Mouse (Mus musculus) liver, postnatal 0 days (tissue): ENCODE measurements around the gene Setd1a.

ENCODE experiments used
- CTCF ChIP-seq: sonication (generic); IDR thresholded peaks from 2 replicates; pipeline ENCODE4 v1.5.1; 2016; ENCODE audit warnings: antibody characterized with exemption, low read depth
- EP300 ChIP-seq: IDR thresholded peaks from 2 replicates; pipeline ENCODE4 v1.6.1; 2016; ENCODE audit warnings: antibody characterized with exemption, low read depth, mild to moderate bottlenecking

DNA sequence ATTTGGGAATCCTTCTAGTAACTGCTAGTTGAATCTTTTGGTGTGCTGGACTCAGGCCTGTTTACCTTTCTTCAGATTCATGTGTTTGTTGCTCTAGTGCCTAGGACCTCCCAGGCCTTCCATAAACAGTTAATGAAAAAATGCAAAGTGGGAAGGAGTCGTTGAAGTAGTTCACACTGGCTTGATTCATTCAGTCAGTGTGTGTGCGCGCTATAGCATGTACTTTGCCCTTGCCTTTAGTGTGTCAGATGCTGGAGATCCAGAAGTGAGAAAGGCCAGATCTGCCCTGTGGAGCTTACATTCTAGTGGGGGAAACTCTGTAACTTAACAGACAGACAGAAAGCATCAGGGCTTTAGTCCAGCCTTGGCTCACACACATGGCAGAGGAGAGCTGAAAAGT lies 16.0 kb upstream of the Setd1a start:
- TF ChIP-seq EP300, result no peak
- no peak for TF ChIP-seq CTCF
